Mouse (Mus musculus): ENCODE results near the gene Nhlrc3.

The Nhlrc3 gene

GRCm38 (mm10) chr3:53454561-53454960, 8.6 kb downstream of the Nhlrc3 start:
- DNase-seq (ENCODE audit: low spot score in 2 of 2) = no peak

GRCm38 (mm10) chr3:53454005-53454404, 9.1 kb downstream of the Nhlrc3 start:
- no peak for DNase-seq (ENCODE audit: low spot score in 2 of 2)

GRCm38 (mm10) chr3:53453346-53453745, 9.8 kb downstream of the Nhlrc3 start:
- DNase-seq (ENCODE audit: low spot score in 2 of 2) = no peak

GRCm38 (mm10) chr3:53452351-53452750, 10.8 kb downstream of the Nhlrc3 start:
- no peak for DNase-seq (ENCODE audit: low spot score in 2 of 2)

- no peak for DNase-seq (ENCODE audit: low spot score in 2 of 2)
These were observed 12.5 kb downstream of the Nhlrc3 start for GRCm38 (mm10) chr3:53450666-53451065.

GRCm38 (mm10) chr3:53448208-53448607, 14.9 kb downstream of the Nhlrc3 start:
- DNase-seq (ENCODE audit: low spot score in 2 of 2) = peak; percentile 35 to 71

GRCm38 (mm10) chr3:53446801-53447200, 16.3 kb downstream of the Nhlrc3 start:
- no peak for DNase-seq (ENCODE audit: low spot score in 2 of 2)

GRCm38 (mm10) chr3:53445540-53445939, 17.6 kb downstream of the Nhlrc3 start:
- no peak for DNase-seq (ENCODE audit: low spot score in 2 of 2)

- no peak for DNase-seq (ENCODE audit: low spot score in 2 of 2)
These were observed 26.6 kb downstream of the Nhlrc3 start for GRCm38 (mm10) chr3:53436550-53436949.

GRCm38 (mm10) chr3:53434610-53435009, 28.5 kb downstream of the Nhlrc3 start:
- DNase-seq (ENCODE audit: low spot score in 2 of 2) = no peak

- DNase-seq (ENCODE audit: low spot score in 2 of 2) = no peak
These were observed 39.6 kb downstream of the Nhlrc3 start for GRCm38 (mm10) chr3:53423576-53423975.

GRCm38 (mm10) chr3:53422691-53423090, 40.4 kb downstream of the Nhlrc3 start:
- DNase-seq (ENCODE audit: low spot score in 2 of 2) = no peak

- no peak for DNase-seq (ENCODE audit: low spot score in 2 of 2)
These were observed 41.5 kb downstream of the Nhlrc3 start for GRCm38 (mm10) chr3:53421656-53422055.

GRCm38 (mm10) chr3:53417701-53418100, 45.4 kb downstream of the Nhlrc3 start:
- no peak for DNase-seq (ENCODE audit: low spot score in 2 of 2)

- peak in 1 of 2 experiments; percentile 23 for DNase-seq (ENCODE audit: low spot score in 2 of 2)
These were observed 47.1 kb downstream of the Nhlrc3 start for GRCm38 (mm10) chr3:53416036-53416506.

- no peak for DNase-seq (ENCODE audit: low spot score in 2 of 2)
These were observed 49.2 kb downstream of the Nhlrc3 start for GRCm38 (mm10) chr3:53413959-53414358.

GRCm38 (mm10) chr3:53413465-53413864, 49.7 kb downstream of the Nhlrc3 start:
- DNase-seq (ENCODE audit: low spot score in 2 of 2) = no peak

GRCm38 (mm10) chr3:53412259-53412658, 50.9 kb downstream of the Nhlrc3 start:
- DNase-seq (ENCODE audit: low spot score in 2 of 2) = no peak

GRCm38 (mm10) chr3:53410031-53410430, 53.1 kb downstream of the Nhlrc3 start:
- DNase-seq (ENCODE audit: low spot score in 2 of 2) = no peak

GRCm38 (mm10) chr3:53407145-53407544, 56.0 kb downstream of the Nhlrc3 start:
- DNase-seq (ENCODE audit: low spot score in 2 of 2) = peak in 1 of 2 experiments; percentile 8

Measured in right cerebral cortex, adult 2 months (tissue).